Mouse (Mus musculus) olfactory bulb, adult 2 months (tissue): ENCODE results near the gene Gcnt1. TPM values are rescaled to one million over a fixed set of nuclear protein-coding genes. Genes with fewer than 3 reads are reported as not detected.

ENCODE experiments used
- H3K27ac ChIP-seq: fragments of 200-500 bp; 2 replicates; pipeline ENCODE4 v1.5.1; 2012; ENCODE audit warnings: low read depth, low read length; ENCODE audit not compliant: insufficient read depth
- H3K4me1 ChIP-seq: fragments of 200-500 bp; 2 replicates; pipeline ENCODE4 v1.6.1; 2012; ENCODE audit warnings: low read length; ENCODE audit not compliant: control insufficient read depth, insufficient read depth
- H3K4me3 ChIP-seq: fragments of 200-500 bp; 2 replicates; pipeline ENCODE4 v1.5.1; 2012; ENCODE audit warnings: mild to moderate bottlenecking, low read depth, low read length, moderate library complexity; ENCODE audit not compliant: insufficient read depth
- CTCF ChIP-seq: fragments of 200-500 bp; IDR thresholded peaks from 2 replicates; pipeline ENCODE4 v1.5.1; 2012; ENCODE audit warnings: low read depth, mild to moderate bottlenecking, low read length, moderate library complexity; ENCODE audit not compliant: insufficient read depth
- POLR2A ChIP-seq: fragments of 200-500 bp; IDR thresholded peaks from 2 replicates; pipeline ENCODE4 v1.6.1; 2012; ENCODE audit warnings: mild to moderate bottlenecking, low read depth, low read length, moderate library complexity; ENCODE audit not compliant: insufficient read depth
- WGBS: fragments of 180-500 bp; shearing (Covaris S2); methylation state at CpG from one replicate; pipeline ENCODE4 v1.1.7; 2018; 5-methylcytosine and 5-hydroxymethylcytosine counted together
- polyA plus RNA-seq: library from polyadenylated mRNA; stranded (reverse); fragments of >200 nt; gene quantifications from 2 replicates; pipeline ENCODE4 v1.2.4, GENCODE M21; 2012; ENCODE audit warnings: low replicate concordance; ENCODE audit not compliant: missing spikeins, insufficient read depth, insufficient read length

The Gcnt1 gene
- polyA plus RNA-seq, 1 experiment: not detected

GRCm38 (mm10) chr19:17344881-17345280, 27.8 kb downstream of the Gcnt1 start:
- peaks cover 4% of the 10 kb centered on the region for H3K4me1 ChIP-seq
- WGBS: 80% methylated on average over 7 of the region's 7 CpGs
- TF ChIP-seq CTCF (no peak), POLR2A (no peak)
- H3K4me3 ChIP-seq: no peak overlapping the region
- no peak overlapping the region for H3K27ac ChIP-seq

GRCm38 (mm10) chr19:17339563-17339962, 33.1 kb downstream of the Gcnt1 start:
- Histone ChIP-seq H3K4me1 (peaks cover 10% of the 10 kb centered on the region), H3K4me3 (no peak overlapping the region), H3K27ac (no peak overlapping the region)
- TF ChIP-seq CTCF (no peak), POLR2A (no peak)
- 87% methylated on average over 2 of the region's 2 CpGs for WGBS

- Histone ChIP-seq H3K4me1 (peaks cover 8% of the 10 kb centered on the region; the same call in 1 of the 2 replicates), H3K4me3 (no peak overlapping the region), H3K27ac (no peak overlapping the region)
- 67% methylated on average over 7 of the region's 7 CpGs for WGBS
- no peak for TF ChIP-seq POLR2A
- TF ChIP-seq CTCF: no peak
Measured at GRCm38 (mm10) chr19:17337057-17337679, 35.5 kb downstream of the Gcnt1 start.

DNA sequence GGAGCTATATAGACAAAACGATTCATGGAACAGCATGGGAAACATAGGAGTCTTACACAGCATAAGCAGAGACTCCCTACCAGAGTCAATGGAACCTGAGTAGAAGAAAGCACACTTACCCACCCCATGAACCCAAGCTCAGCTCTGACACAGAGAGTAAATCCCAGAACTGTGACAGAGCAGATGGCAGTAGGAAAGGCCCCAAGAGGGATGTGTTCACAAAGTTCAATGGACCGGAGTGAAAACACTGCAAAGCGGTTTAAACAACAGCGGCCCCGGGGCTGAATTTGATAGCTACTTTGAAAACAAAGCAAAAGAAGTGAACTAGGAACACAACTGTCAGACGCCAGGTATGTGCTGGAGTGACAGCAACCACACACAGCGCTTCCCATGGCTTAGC, 36.0 kb downstream of the Gcnt1 start:
- Histone ChIP-seq H3K4me3 (no peak overlapping the region), H3K4me1 (peaks cover 8% of the 10 kb centered on the region; the same call in 1 of the 2 replicates), H3K27ac (no peak overlapping the region)
- TF ChIP-seq POLR2A: no peak
- WGBS: 78% methylated on average over 7 of the region's 7 CpGs

DNA sequence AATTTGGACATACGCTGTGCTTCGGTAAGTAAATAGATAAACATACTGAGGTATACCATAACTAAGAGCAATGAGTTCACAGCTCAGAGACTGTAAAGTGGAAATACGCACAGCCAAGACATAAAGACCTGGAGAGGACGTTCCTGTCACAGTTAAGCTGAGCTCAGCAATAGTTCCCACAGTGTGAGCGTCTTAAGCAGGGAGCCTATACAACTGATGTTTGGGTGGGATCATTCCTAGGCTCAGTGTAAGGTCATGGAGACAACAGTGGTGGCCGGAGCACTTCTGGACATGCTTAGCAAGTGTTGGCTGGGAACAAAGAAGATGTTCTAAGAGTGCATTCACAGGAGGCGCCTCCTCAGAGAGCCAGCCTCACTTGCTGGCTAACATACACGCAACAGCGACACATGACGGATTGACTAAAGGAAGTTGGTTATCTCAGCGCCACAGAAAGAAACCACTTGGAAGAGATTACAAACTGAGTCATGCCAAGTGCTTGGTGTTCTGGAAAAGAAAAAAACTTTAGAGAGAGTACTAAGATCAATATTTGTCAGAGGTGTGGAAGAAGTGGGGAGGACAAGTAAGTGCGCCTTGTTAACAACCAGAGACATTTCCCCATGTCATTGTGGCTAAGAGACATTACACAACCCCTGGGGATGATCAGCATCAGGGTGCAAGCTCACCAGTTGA, 37.9 kb downstream of the Gcnt1 start:
- TF ChIP-seq POLR2A (no peak), CTCF (no peak)
- H3K27ac ChIP-seq: no peak overlapping the region
- 96% methylated on average over 12 of the region's 12 CpGs for WGBS
- H3K4me3 ChIP-seq: no peak overlapping the region
- H3K4me1 ChIP-seq: peaks cover 8% of the 10 kb centered on the region; the same call in 1 of the 2 replicates

GRCm38 (mm10) chr19:17333043-17333442, 39.6 kb downstream of the Gcnt1 start:
- Histone ChIP-seq H3K4me1 (peaks cover 3% of the 10 kb centered on the region; the same call in 1 of the 2 replicates), H3K4me3 (no peak overlapping the region), H3K27ac (no peak overlapping the region)
- TF ChIP-seq CTCF (no peak), POLR2A (no peak)
- 55% methylated on average over 7 of the region's 7 CpGs for WGBS

GRCm38 (mm10) chr19:17328916-17329315, 43.7 kb downstream of the Gcnt1 start:
- no peak overlapping the region for H3K4me3 ChIP-seq
- H3K4me1 ChIP-seq: no peaks in the 10 kb centered on the region; the same call in 1 of the 2 replicates
- TF ChIP-seq CTCF: no peak
- TF ChIP-seq POLR2A: no peak
- H3K27ac ChIP-seq: no peak overlapping the region
- 98% methylated on average over 10 of the region's 10 CpGs for WGBS

DNA sequence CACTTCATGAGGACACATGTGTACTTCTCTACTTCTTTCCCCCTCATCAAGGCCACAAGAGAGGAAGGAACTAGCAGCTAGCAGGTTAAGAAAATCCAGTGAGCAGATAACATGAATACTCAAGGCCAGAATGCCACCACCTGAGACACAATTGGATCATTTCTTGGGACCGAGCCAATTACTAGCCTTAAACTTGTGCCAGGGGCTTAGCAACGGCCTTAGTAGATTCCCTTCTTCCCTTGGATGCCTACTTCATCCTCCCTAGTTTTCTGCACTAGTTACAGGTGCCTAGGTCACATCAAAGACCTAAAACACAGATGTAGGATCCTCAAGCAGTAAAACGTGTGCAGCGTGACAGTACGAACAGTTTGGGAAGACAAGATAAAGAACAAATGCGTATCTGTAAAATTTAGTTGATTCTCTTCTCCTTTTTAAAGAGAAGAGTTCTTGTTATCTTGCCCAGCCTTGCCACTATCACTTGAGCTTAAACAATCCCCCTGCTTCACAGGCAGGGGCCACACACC, 44.7 kb downstream of the Gcnt1 start:
- H3K4me1 ChIP-seq: no peaks in the 10 kb centered on the region; the same call in 1 of the 2 replicates
- 84% methylated on average over 6 of the region's 6 CpGs for WGBS
- no peak overlapping the region for H3K4me3 ChIP-seq
- H3K27ac ChIP-seq: no peak overlapping the region
- TF ChIP-seq CTCF (no peak), POLR2A (no peak)

DNA sequence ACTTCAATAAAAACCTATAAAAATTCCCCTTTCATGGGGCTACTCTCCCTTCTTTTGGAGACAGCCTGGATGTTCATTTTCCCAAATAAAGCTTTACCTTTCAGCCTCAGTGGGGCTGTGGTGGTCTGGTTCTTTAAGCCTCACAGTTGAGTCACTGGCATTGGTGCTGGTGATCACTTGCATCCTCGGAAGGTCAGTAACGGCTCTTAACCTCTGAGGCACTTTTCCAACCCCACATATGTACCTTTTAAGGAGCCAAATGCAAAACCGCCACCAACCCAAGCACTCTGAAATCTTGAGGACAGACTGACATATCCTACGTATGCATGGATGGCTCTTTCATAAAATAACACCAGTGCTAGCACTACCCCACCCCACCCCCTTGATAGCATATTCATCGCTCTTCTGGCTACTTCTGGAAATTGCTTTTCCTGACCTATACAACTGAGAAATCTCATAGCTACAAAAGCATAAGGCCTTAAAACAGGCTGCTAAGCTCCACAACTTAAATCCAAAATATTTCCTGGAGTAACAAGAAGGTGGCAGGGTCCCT, 48.9 kb downstream of the Gcnt1 start:
- WGBS: 93% methylated on average over 5 of the region's 5 CpGs
- Histone ChIP-seq H3K4me1 (peaks cover 4% of the 10 kb centered on the region; the same call in 1 of the 2 replicates), H3K4me3 (no peak overlapping the region), H3K27ac (no peak overlapping the region)
- TF ChIP-seq CTCF (no peak), POLR2A (no peak)
